Mouse (Mus musculus) hindbrain, embryonic 11.5 days (tissue): ENCODE measurements around the gene Rprd1b. TPM values are rescaled to one million over a fixed set of nuclear protein-coding genes. Genes with fewer than 3 reads are reported as not detected.

ENCODE experiments used
- ATAC-seq: fragments of 200-750 bp; cut with Nextera tagmentation; 2 replicates; pipeline ENCODE4 v1.8.0; 2017; ENCODE audit warnings: mild to moderate bottlenecking, moderate TSS enrichment, moderate library complexity; ENCODE audit not compliant: low FRiP score
- DNase-seq: peaks from one replicate; pipeline ENCODE4 v3.0.0-alpha.2; 2015; ENCODE audit warnings: low spot score
- H3K27ac ChIP-seq: fragments of 300-500 bp; sonication (generic); 2 replicates; pipeline ENCODE4 v1.5.1; 2014; ENCODE audit warnings: mild to moderate bottlenecking, low read depth, low read length
- H3K27me3 ChIP-seq: fragments of 300-500 bp; sonication (generic); 2 replicates; pipeline ENCODE4 v1.6.1; 2014; ENCODE audit warnings: mild to moderate bottlenecking, low read length, moderate library complexity, mixed read lengths; ENCODE audit not compliant: control insufficient read depth, insufficient read depth
- H3K36me3 ChIP-seq: fragments of 300-500 bp; sonication (generic); 2 replicates; pipeline ENCODE4 v1.6.1; 2014; ENCODE audit warnings: mild to moderate bottlenecking, low read length, moderate library complexity, mixed read lengths; ENCODE audit not compliant: control insufficient read depth, insufficient read depth
- H3K4me1 ChIP-seq: fragments of 300-500 bp; sonication (generic); replicated peaks from 2 replicates; pipeline ENCODE4 v1.6.1; 2014; ENCODE audit warnings: low read length, mixed read lengths; ENCODE audit not compliant: control insufficient read depth, insufficient read depth
- H3K4me2 ChIP-seq: fragments of 300-500 bp; sonication (generic); replicated peaks from 2 replicates; pipeline ENCODE4 v1.6.1; 2014; ENCODE audit warnings: mild to moderate bottlenecking, low read depth, low read length
- H3K4me3 ChIP-seq: fragments of 300-500 bp; sonication (generic); 2 replicates; pipeline ENCODE4 v1.5.1; 2014; ENCODE audit warnings: low read depth, low read length
- H3K9ac ChIP-seq: fragments of 300-500 bp; sonication (generic); 2 replicates; pipeline ENCODE4 v1.6.1; 2014; ENCODE audit warnings: low read depth, low read length
- H3K9me3 ChIP-seq: fragments of 300-500 bp; sonication (generic); 2 replicates; pipeline ENCODE4 v1.6.1; 2016; ENCODE audit warnings: low read length; ENCODE audit not compliant: control insufficient read depth
- WGBS: fragments of 180-500 bp; shearing (Covaris S2); extraction: QIAGEN DNeasy Blood & Tissue Kit; methylation state at CpG from one replicate; pipeline ENCODE4 v1.1.7; 2014; 5-methylcytosine and 5-hydroxymethylcytosine counted together
- polyA plus RNA-seq: library from polyadenylated mRNA; unstranded; fragments of >200 nt; fragmentation: Nextera tagmentation; extraction: Ambion mirVana; gene quantifications from 2 replicates; pipeline ENCODE4 v1.2.1, GENCODE M21; 2014

Gene Rprd1b
- polyA plus RNA-seq, 1 experiment from 2014 or later, result 67.4 TPM

DNA sequence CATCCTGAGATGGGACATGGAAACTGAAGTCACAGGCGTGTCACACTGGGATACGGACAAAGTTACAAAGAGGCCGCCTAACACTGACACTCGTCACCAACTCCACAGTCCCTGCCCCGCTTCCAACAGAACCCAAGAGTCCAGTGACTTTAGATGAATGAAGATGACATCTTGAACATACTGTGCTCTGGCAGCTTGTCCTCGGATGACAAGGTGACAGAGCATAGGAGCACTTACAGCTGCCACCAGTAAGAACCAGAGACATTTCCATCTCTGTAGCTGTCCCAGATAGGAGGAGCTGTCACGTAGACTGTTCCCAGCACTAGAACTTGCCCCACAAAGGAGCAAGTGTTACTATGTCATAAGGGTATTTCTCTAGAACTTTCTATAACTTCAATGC is 99.6 kb downstream of the Rprd1b start:
- no peak for DNase-seq
- H3K9me3 ChIP-seq, result no peaks in the 10 kb centered on the region
- 87% methylated on average over 7 of the region's 7 CpGs for WGBS
- H3K4me3 ChIP-seq, result no peak overlapping the region
- H3K4me1 ChIP-seq, result 0 out of 2 replicates have a peak, but pooled peaks cover 2% of the 10 kb centered on the region
- no peak for ATAC-seq
- no peak overlapping the region for H3K9ac ChIP-seq
- H3K36me3 ChIP-seq, result no peaks in the 10 kb centered on the region
- no peak overlapping the region for H3K4me2 ChIP-seq
- H3K27ac ChIP-seq, result no peak overlapping the region
- H3K27me3 ChIP-seq, result no peaks in the 10 kb centered on the region

DNA sequence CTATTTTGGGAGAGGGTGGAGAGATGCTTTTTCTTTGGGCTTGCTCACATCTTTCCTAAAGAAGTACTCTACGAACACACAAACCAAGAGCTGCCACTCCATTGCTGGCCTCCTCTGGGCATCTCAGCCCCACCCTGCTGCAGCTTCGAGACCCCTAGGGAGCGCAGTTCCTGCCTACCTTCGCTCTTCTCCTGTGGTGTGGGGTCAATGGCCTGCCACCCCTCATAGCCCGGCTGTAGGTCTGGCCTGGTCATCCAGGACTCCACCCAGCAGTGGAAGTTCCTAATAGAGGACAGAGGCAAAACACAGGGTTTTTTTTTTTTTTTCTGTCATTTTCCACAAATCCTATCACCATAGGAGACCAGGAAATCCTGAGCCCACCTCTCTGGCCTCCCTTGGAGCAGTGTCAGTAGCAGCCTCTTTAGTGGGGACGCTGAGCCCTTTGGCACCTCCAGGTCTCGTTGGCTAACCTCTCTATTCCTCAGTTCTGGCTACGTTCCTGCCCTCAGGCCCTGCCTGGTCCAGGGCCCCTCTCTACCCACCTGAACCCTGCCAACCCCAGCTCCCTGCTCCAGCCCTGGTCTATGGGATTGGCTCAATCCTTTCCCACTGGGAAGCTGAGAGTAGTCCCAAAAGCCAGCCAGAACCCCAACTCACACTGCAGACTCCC is 100.3 kb downstream of the Rprd1b start:
- Histone ChIP-seq H3K9ac (no peak overlapping the region), H3K4me1 (0 out of 2 replicates have a peak, but pooled peaks cover 2% of the 10 kb centered on the region), H3K27me3 (0 out of 2 replicates have a peak, but pooled peaks cover 2% of the 10 kb centered on the region), H3K36me3 (no peaks in the 10 kb centered on the region), H3K4me3 (no peak overlapping the region), H3K9me3 (no peaks in the 10 kb centered on the region), H3K27ac (no peak overlapping the region), H3K4me2 (no peak overlapping the region)
- DNase-seq, result no peak
- no peak for ATAC-seq
- WGBS, result 83% methylated on average over 8 of the region's 8 CpGs

DNA sequence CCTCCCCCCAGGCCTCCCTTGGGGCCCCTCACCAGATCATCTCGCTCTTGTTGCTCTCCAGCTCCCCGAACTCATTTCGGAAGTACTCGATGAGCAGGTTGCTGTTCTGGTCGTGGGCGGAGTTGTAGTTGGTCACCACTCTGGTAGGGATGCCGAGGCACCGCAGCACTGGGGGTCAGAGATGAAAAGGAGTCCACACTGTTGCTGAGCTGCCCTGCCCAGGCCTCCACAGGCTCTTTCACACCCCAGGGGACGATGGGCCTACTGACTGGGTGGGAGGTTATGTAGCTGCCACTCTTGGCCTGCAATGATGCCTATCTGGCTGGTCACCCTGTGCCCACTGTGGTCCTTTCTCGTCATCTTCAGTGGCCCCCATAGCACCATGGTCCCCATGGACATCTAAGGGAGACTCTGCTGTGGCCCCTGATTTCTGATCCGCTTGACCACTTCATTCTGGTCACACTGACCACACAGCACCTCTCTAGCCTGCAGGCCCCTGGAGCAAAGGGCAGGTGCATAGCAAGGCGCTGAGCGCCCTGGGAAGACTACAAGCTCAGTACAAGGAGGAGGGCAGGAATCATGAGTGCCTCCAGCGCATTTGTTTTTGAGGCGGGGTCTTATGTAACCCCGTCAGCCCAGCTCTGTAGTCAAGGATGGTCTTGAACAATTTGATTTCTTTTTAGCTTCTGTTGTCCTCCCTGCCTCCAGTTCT is 101.2 kb downstream of the Rprd1b start:
- H3K4me2 ChIP-seq, result no peak overlapping the region
- no peaks in the 10 kb centered on the region for H3K36me3 ChIP-seq
- H3K9ac ChIP-seq, result no peak overlapping the region
- no peak overlapping the region for H3K4me3 ChIP-seq
- no peak for ATAC-seq
- 0 out of 2 replicates have a peak, but pooled peaks cover 2% of the 10 kb centered on the region for H3K27me3 ChIP-seq
- WGBS, result 82% methylated on average over 16 of the region's 16 CpGs
- H3K9me3 ChIP-seq, result no peaks in the 10 kb centered on the region
- DNase-seq, result no peak
- H3K27ac ChIP-seq, result no peak overlapping the region
- H3K4me1 ChIP-seq, result 0 out of 2 replicates have a peak, but pooled peaks cover 2% of the 10 kb centered on the region

DNA sequence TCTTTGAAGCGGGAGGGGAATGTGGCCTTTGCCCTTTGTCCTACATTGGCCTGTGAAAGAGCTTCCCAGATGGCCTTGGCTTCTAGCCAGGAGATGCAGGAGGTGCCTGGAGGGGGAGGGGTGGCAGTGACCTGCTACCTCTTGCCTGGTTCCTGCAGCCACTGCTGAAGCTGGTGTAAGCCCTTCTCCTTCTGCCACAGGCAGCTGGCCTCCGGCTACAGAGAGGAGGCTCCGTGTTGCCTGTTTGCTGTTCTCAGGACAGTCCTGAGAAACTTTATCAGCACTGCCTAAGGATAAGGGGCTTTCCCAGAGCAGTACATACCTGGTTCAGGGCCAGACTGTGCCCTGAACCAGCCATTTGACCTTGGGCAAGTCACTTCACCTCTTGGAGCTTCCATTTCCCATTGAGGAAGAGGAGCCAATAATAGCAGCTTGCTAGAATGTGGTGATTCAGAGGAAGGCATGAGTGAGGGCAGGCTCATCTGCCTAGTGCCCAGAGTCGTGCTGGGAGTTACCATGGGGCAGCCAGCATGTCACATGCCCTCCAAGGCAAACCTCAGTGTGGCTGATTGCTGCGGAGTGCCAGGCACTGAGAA is 102.2 kb downstream of the Rprd1b start:
- no peak for ATAC-seq
- 0 out of 2 replicates have a peak overlapping the region, but pooled peaks have one; percentile 14 for H3K27ac ChIP-seq
- 0 out of 2 replicates have a peak, but pooled peaks cover 2% of the 10 kb centered on the region for H3K4me1 ChIP-seq
- H3K27me3 ChIP-seq, result 0 out of 2 replicates have a peak, but pooled peaks cover 2% of the 10 kb centered on the region
- H3K4me2 ChIP-seq, result no peak overlapping the region
- no peak overlapping the region for H3K4me3 ChIP-seq
- no peak overlapping the region for H3K9ac ChIP-seq
- 57% methylated on average over 5 of the region's 5 CpGs for WGBS
- no peaks in the 10 kb centered on the region for H3K9me3 ChIP-seq
- H3K36me3 ChIP-seq, result no peaks in the 10 kb centered on the region
- DNase-seq, result peak; percentile 51

DNA sequence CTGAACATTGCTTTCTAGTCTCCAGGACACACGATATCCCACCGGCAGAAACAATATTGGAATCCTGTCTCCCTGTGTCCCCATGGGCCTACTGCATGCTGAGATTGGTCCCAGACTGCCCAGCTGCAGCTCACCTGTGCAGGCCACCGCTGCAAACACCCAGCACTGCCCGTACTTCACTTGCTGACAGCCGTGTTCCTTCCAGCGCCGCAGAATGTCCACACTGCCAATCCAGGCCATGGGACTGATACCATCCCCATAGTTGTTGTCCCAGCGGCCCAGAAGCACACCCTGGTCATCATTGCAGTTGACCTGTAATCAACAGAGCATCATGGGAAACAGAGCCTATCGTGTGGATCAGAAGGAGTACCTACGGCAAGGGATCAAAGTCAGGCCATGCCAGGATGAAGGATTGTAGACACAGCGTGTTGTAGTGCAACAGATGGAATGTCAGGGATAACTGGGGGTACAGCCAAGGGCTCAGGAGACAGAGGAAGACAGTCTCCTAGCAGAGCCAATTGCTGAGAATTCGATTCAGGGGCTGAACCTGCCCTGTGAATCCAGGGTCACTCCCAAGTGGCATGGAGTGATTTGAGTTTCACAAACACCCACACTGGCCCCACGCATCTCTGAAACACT is 103.0 kb downstream of the Rprd1b start:
- Histone ChIP-seq H3K36me3 (no peaks in the 10 kb centered on the region), H3K4me1 (0 out of 2 replicates have a peak, but pooled peaks cover 2% of the 10 kb centered on the region), H3K27me3 (0 out of 2 replicates have a peak, but pooled peaks cover 2% of the 10 kb centered on the region), H3K9me3 (no peaks in the 10 kb centered on the region), H3K9ac (no peak overlapping the region), H3K4me3 (no peak overlapping the region), H3K4me2 (no peak overlapping the region), H3K27ac (no peak overlapping the region)
- ATAC-seq (no peak), DNase-seq (no peak)
- 90% methylated on average over 13 of the region's 13 CpGs for WGBS

DNA sequence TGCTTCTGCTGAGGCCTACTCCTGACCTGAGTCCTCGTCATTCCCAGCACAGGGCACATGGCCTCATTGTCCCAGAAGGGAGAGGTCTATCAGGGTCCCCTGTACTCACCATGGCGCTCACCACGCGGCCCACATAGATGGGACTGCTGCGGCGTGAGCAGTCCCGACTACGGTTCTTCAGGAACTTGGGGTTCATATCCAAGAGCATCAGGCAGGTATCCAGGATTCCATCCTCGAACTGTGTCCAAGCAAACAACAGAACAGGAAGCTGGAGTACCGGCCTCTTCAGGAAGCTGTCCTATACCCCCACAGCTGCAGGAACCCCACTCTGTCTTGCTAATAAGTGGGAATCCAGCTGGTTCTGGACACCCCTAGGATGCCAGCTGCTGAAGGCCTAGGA is 104.0 kb downstream of the Rprd1b start:
- Histone ChIP-seq H3K36me3 (no peaks in the 10 kb centered on the region), H3K4me1 (0 out of 2 replicates have a peak, but pooled peaks cover 2% of the 10 kb centered on the region), H3K4me3 (no peak overlapping the region), H3K27me3 (0 out of 2 replicates have a peak, but pooled peaks cover 2% of the 10 kb centered on the region), H3K9ac (no peak overlapping the region), H3K4me2 (no peak overlapping the region), H3K9me3 (no peaks in the 10 kb centered on the region), H3K27ac (no peak overlapping the region)
- WGBS, result 84% methylated on average over 10 of the region's 10 CpGs
- no peak for ATAC-seq
- no peak for DNase-seq

DNA sequence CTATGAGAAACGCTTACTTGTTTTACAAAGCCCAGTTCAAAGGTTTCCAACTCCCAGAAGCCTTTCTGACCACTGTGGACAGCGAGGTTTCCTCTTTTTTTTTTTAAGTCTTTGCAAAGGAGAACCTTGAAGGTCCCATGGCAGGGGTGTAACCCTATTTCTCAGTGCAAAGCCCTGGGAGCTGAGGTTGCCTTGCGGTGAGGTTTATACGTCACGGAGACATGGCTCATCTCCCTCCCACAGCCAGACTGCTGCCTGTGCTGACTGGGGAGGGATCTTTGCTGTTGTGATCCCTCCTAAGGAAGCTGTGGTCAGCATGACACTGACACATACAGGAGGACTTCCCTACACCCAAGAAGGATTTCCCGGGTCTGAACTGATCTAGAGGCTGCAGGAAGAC is 104.8 kb downstream of the Rprd1b start:
- H3K4me2 ChIP-seq, result no peak overlapping the region
- H3K4me1 ChIP-seq, result 0 out of 2 replicates have a peak, but pooled peaks cover 2% of the 10 kb centered on the region
- H3K4me3 ChIP-seq, result no peak overlapping the region
- H3K9me3 ChIP-seq, result no peaks in the 10 kb centered on the region
- H3K27me3 ChIP-seq, result 0 out of 2 replicates have a peak, but pooled peaks cover 2% of the 10 kb centered on the region
- H3K9ac ChIP-seq, result no peak overlapping the region
- 79% methylated on average over 6 of the region's 6 CpGs for WGBS
- H3K36me3 ChIP-seq, result no peaks in the 10 kb centered on the region
- DNase-seq (no peak), ATAC-seq (no peak)
- H3K27ac ChIP-seq, result no peak overlapping the region

DNA sequence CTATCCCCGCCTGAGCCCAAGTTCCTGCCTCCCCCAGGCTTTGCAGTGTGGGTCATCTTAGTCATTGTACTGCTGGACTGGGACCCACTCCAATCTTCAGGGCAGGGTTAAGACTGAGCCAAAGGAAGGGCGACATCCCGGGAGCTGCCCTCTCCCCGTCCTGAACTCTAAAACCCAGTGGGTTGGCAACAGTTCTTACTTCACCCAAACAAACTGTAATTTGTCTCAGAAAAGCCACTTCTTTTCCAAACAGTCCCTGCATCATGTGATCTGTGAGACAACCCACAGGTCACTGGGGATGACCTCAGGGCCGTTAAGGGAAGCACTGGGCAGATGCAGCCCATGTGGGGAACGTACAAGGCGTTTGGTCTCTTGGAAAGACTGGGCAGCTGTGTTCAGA is 107.9 kb downstream of the Rprd1b start:
- no peaks in the 10 kb centered on the region for H3K9me3 ChIP-seq
- no peak overlapping the region for H3K4me3 ChIP-seq
- H3K4me2 ChIP-seq, result no peak overlapping the region
- no peak for DNase-seq
- WGBS, result 47% methylated on average over 7 of the region's 7 CpGs
- no peaks in the 10 kb centered on the region for H3K36me3 ChIP-seq
- H3K4me1 ChIP-seq, result no peaks in the 10 kb centered on the region
- no peak overlapping the region for H3K9ac ChIP-seq
- H3K27me3 ChIP-seq, result 0 out of 2 replicates have a peak, but pooled peaks cover 2% of the 10 kb centered on the region
- H3K27ac ChIP-seq, result no peak overlapping the region
- ATAC-seq, result no peak
